Mouse (Mus musculus) adrenal gland, adult (tissue): ENCODE measurements around the gene Pms2.

Experiments used
- DNase-seq, 2 experiments: peaks; one replicate each; pipeline ENCODE4 v3.0.0; 2022 to 2023; ENCODE audit warnings: low spot score in 1 of 2; ENCODE audit not compliant: inconsistent age in 2 of 2

Pms2 gene

GRCm38 (mm10) chr5:143909417-143910400, at the start of gene Pms2, which contains the start of gene Aimp2:
Pms2 (plus strand) TSS chr5:143909964.
Aimp2 (minus strand) TSS chr5:143909847.
- peak; percentile 97 to 99 for DNase-seq

GRCm38 (mm10) chr5:143871547-143872169, 38.1 kb upstream of the Pms2 start:
- DNase-seq, result no peak

GRCm38 (mm10) chr5:143874571-143874970, 35.2 kb upstream of the Pms2 start:
- no peak for DNase-seq

- DNase-seq, result no peak
Measured at GRCm38 (mm10) chr5:143885274-143885673, 24.5 kb upstream of the Pms2 start.

- DNase-seq, result no peak
Measured at GRCm38 (mm10) chr5:143890741-143891140, 19.0 kb upstream of the Pms2 start.

GRCm38 (mm10) chr5:143892255-143892886, 17.4 kb upstream of the Pms2 start:
- DNase-seq, result no peak

GRCm38 (mm10) chr5:143893396-143893795, 16.4 kb upstream of the Pms2 start:
- DNase-seq, result no peak

GRCm38 (mm10) chr5:143897635-143898330, 12.0 kb upstream of the Pms2 start, which contains the start of gene Ankrd61:
Ankrd61 (minus strand) TSS chr5:143897685.
- no peak for DNase-seq

GRCm38 (mm10) chr5:143902111-143902510, 7.7 kb upstream of the Pms2 start:
- no peak for DNase-seq

GRCm38 (mm10) chr5:143903813-143904212, 6.0 kb upstream of the Pms2 start:
- DNase-seq, result no peak

- peak in 1 of 2 experiments; percentile 36 for DNase-seq
Measured at GRCm38 (mm10) chr5:143906429-143906828, 3.3 kb upstream of the Pms2 start.

GRCm38 (mm10) chr5:143908926-143909325, 838 bp upstream of the Pms2 start:
- DNase-seq, result peak in 1 of 2 experiments; percentile 41

- no peak for DNase-seq
Measured at GRCm38 (mm10) chr5:143916221-143916620, 6.5 kb downstream of the Pms2 start.

- DNase-seq, result peak; percentile 55 to 86
Measured at GRCm38 (mm10) chr5:143917418-143917817, 7.7 kb downstream of the Pms2 start.

GRCm38 (mm10) chr5:143918120-143918519, 8.4 kb downstream of the Pms2 start:
- no peak for DNase-seq

GRCm38 (mm10) chr5:143924781-143925452, 15.2 kb downstream of the Pms2 start:
- DNase-seq, result no peak

- no peak for DNase-seq
Measured at GRCm38 (mm10) chr5:143927875-143928274, 18.1 kb downstream of the Pms2 start, which contains the start of gene Gm42421. Gm42421 (plus strand) TSS chr5:143928175.

- no peak for DNase-seq
Measured at GRCm38 (mm10) chr5:143929291-143929690, 19.5 kb downstream of the Pms2 start.

- DNase-seq, result no peak
Measured at GRCm38 (mm10) chr5:143930656-143931055, 20.9 kb downstream of the Pms2 start.
